Mouse (Mus musculus) brain, embryonic 14.5 days (tissue): Measurements from ENCODE around the gene Lamb3.

Source experiments
- CTCF ChIP-seq: fragments of 200-500 bp; IDR thresholded peaks from 2 replicates; pipeline ENCODE4 v1.5.1; 2012; ENCODE audit warnings: inconsistent platforms, mild to moderate bottlenecking, moderate library complexity, borderline replicate concordance; ENCODE audit not compliant: insufficient read depth, insufficient read length; ENCODE audit errors: extremely low read depth
- POLR2A ChIP-seq: fragments of 200-500 bp; IDR thresholded peaks from 2 replicates; pipeline ENCODE4 v1.6.1; 2012; ENCODE audit warnings: mild to moderate bottlenecking, inconsistent platforms, borderline replicate concordance; ENCODE audit not compliant: poor library complexity, insufficient read depth, insufficient read length, severe bottlenecking; ENCODE audit errors: extremely low read depth

- TF ChIP-seq POLR2A (no peak), CTCF (no peak)
Measured at GRCm38 (mm10) chr1:193241436-193241835, 33.9 kb downstream of the Lamb3 start.
